Mouse (Mus musculus): Measurements from ENCODE around the gene Nox3. TPM values are rescaled to one million over a fixed set of nuclear protein-coding genes. Genes with fewer than 3 reads are reported as not detected.

The Nox3 gene
- polyA plus RNA-seq, 2 experiments from 2014 or later, result not detected

DNA sequence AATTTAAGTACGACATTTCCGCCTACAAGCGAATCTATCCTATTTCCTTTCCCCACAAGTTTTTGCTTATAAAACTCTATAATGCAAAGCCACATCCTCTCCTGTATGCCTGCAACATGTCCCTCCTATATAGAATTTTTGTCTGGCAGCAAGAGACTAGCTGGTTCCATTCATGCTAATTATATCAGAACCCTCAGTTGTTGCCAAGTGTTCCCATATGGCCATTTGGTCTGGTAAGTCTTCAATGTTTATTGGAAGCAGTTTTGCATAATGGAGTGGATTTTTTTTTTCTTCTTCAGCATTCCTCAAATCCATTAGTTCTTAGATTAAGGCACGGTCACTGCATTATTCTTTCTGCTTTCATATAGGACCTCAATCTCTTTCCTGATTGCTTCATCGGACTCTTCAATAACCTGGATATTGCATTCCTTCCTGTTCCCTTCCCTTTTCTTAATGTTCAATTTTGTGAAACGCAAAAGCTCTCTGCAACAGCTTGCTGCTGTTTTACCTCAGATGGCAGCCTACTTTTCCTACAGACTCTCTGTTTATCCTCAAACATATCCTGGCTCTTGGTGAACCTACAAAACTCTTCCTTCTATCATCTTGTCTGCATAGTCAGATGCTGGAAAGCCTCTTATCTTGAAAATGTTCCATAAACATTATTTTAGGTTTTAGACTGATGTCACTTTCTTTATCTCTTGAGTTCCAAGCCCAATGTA lies 92.9 kb downstream of the Nox3 start:
- ATAC-seq, result no peak

GRCm38 (mm10) chr17:3598393-3598792 lies 97.7 kb downstream of the Nox3 start:
- no peak for ATAC-seq

GRCm38 (mm10) chr17:3597866-3598265 lies 98.2 kb downstream of the Nox3 start:
- ATAC-seq, result no peak

DNA sequence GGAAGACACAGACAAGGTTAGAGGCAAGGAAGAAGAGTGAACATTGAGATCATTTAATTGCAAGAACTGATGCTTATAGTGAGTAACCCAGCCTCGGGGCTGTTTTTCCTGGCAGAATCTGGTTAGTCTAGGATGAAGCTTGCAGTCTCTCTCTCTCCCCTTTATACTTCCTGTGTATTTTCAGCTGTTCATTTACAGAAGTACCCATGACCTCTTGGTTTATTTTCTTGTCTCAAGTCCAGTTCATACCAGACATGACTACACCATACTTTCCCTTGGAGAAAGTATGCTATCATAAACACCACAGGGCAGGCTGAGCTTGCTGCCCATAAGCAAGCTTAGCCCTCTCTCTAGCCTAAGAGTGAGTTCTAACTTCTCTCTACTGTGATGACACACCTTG lies 98.9 kb downstream of the Nox3 start:
- no peak for ATAC-seq

Other genes starting within 250 kb of the Nox3 start
- not detected for gene Cldn20, start 163.7 kb downstream of the Nox3 start, polyA plus RNA-seq (2017; shearing (Covaris generic))
- 1 to 10 TPM; 6.0 to 8.9 TPM for gene Tfb1m, start 138.5 kb downstream of the Nox3 start, polyA plus RNA-seq (2017; shearing (Covaris generic))